ENCODE assay signal across 8 mouse cellular contexts in the genomic region with DNA sequence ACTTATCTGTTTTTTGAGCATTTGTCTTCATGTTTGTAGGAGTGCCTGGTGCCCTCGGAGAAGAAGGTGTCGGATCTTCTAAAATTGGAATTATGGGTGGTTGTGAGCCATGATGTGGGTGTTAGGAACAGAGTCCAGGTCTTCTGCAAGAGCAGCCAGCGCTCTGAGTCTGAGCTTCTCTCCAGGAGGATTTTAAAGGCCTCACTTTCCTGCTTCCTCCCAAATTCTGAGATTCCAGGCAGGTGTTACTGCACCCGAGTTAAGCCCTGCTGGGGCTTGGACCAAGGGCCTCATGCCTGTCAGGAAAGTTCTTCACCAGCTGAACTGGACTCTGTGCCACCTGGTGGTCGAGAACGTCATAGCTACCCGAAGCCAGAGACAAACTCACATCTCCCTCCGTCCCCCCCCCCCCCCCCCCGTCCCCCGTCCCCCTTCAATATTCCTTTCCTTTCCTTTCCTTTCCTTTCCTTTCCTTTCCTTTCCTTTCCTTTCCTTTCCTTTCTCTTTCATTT. TPM values are rescaled to one million over a fixed set of nuclear protein-coding genes. Genes with fewer than 3 reads are reported as not detected.
DNase-seq lines count a peak whose midpoint lies in the region; ATAC-seq and TF ChIP-seq lines count a peak whose summit lies in the region.
"Had no signal": no experiment of that assay in that cellular context is flagged by ENCODE, and none has a peak within 500 bp of the region (broad histone marks: within the 10 kb centered on the region; RNA-seq: fewer than 3 reads in every experiment).

No protein-coding gene starts in this region.

- H3K27ac ChIP-seq in kidney, embryonic 14.5 days (ENCODE audit: low read depth, low read length) = no peak overlapping the region

- ATAC-seq in kidney, embryonic 14.5 days (ENCODE audit: low FRiP score, low TSS enrichment) = no peak
- no peak for ATAC-seq in G1E (ENCODE audit: extremely low read depth, insufficient number of reproducible peaks, low FRiP score, poor library complexity, severe bottlenecking)

- no peak overlapping the region for H3K9ac ChIP-seq in kidney, embryonic 14.5 days (ENCODE audit: low read depth, low read length)

- TF ChIP-seq CTCF in G1E (IDR thresholded peaks at IDR 0.05; ENCODE audit: low read depth, low read length) = no peak

- peak; percentile 69 for DNase-seq in kidney, adult 18-20 months
- peak; percentile 60 for DNase-seq in CD4-positive helper T cell, adult 2 months (ENCODE audit: low read depth, low spot score)
- peak; percentile 28 for DNase-seq in G1E (ENCODE audit: low spot score)
- DNase-seq in kidney, postnatal 10 days = peak; percentile 84
- peak; percentile 35 to 43 for DNase-seq in spleen, postnatal 36 days (ENCODE audit: low spot score in 2 of 2)
- no peak for DNase-seq in urinary bladder, adult 2 months (ENCODE audit: low spot score)

- no peak overlapping the region for H3K4me3 ChIP-seq in kidney, embryonic 14.5 days (ENCODE audit: low read length)
- H3K4me3 ChIP-seq in G1E (ENCODE audit: low read depth, low read length) = no peak overlapping the region
- H3K4me3 ChIP-seq: erythroblast, embryonic 14.5 days had no signal

- H3K9me3 ChIP-seq in kidney, embryonic 14.5 days (ENCODE audit: control insufficient read depth, low read length) = no peaks in the 10 kb centered on the region
- no peaks in the 10 kb centered on the region for H3K9me3 ChIP-seq in G1E (replicated peaks)

- 40% methylated on average over 7 of the region's 10 CpGs for WGBS in kidney, embryonic 14.5 days

- no peaks in the 10 kb centered on the region for H3K36me3 ChIP-seq in kidney, embryonic 14.5 days (ENCODE audit: control insufficient read depth, insufficient read depth, low read length)
- H3K36me3 ChIP-seq in G1E (replicated peaks) = no peaks in the 10 kb centered on the region

- no peak overlapping the region for H3K4me2 ChIP-seq in kidney, embryonic 14.5 days (replicated peaks; ENCODE audit: low read depth, low read length)

- H3K4me1 ChIP-seq in kidney, embryonic 14.5 days (ENCODE audit: control insufficient read depth, insufficient read depth, low read length) = no peaks in the 10 kb centered on the region
- peaks cover 14% of the 10 kb centered on the region for H3K4me1 ChIP-seq in G1E (ENCODE audit: insufficient read depth, low read depth, low read length)

- no peaks in the 10 kb centered on the region for H3K27me3 ChIP-seq in kidney, embryonic 14.5 days (ENCODE audit: control insufficient read depth, insufficient read depth, low read length)
- H3K27me3 ChIP-seq in G1E (ENCODE audit: insufficient read depth, low read length) = peaks cover 16% of the 10 kb centered on the region

RNA-seq across cellular contexts. Expression of a gene that starts 31.7 kb away (rescaled TPM):
- 91.6 and 91.7 TPM in 2 replicates for polyA plus RNA-seq in kidney, embryonic 14.5 days (2014; fragmentation: Nextera tagmentation; extraction: Ambion mirVana)
- total RNA-seq in G1E (2014; fragmentation: Nextera tagmentation) = 36.3 and 41.9 TPM in 2 replicates
- total RNA-seq in G1E (2017) = 49.7 and 53.1 TPM in 2 replicates
- 50.3 and 67.9 TPM in 2 replicates for polyA plus RNA-seq in G1E (2012)
- 2.8 and 3.2 TPM in 2 replicates for polyA plus RNA-seq in urinary bladder, adult 2 months (2012; rRNA removed)

Comparison
In these comparisons a context has a peak if more than half of its experiments do, and no peak if none do; other contexts are left out.
1. RNA of a gene that starts 31.7 kb away (polyA plus RNA-seq): 91.6 to 91.7 TPM in kidney, embryonic 14.5 days and 50.3 to 67.9 TPM in G1E; 2.8 to 3.2 TPM in urinary bladder, adult 2 months; every median in the first group is over 10 times any median in the second.